19 mouse cellular contexts compared by ENCODE assay signal in genomic region chr13:70707158-70707854, GRCm38 (mm10).
"Had no signal": no experiment of that assay in that cellular context is flagged by ENCODE, and none has a peak within 500 bp of the region (broad histone marks: within the 10 kb centered on the region; RNA-seq: fewer than 3 reads in every experiment).

No protein-coding gene starts in this region.

- H3K36me3 ChIP-seq: limb, embryonic 12.5 days; limb, embryonic 15.5 days; neural tube, embryonic 13.5 days had no signal

- ATAC-seq: inflammation-experienced regulatory T-cells, adult 6 months; intestine, embryonic 16.5 days had no signal

- DNase-seq: kidney, adult 2 months; kidney, postnatal 25 days; left cerebral cortex, postnatal 4 days; lung, adult 2 months; lung, postnatal 14 days; lung, postnatal 4 days; midbrain, embryonic 14.5 days; retina, postnatal 1 day; right cerebral cortex, postnatal 25 days; thymus, adult 18-20 months; thymus, postnatal 14 days; thymus, postnatal 4 days had no signal

- H3K4me3 ChIP-seq: limb, embryonic 12.5 days; limb, embryonic 15.5 days; neural tube, embryonic 13.5 days had no signal

- H3K27me3 ChIP-seq: limb, embryonic 12.5 days; limb, embryonic 15.5 days; neural tube, embryonic 13.5 days had no signal

- H3K9me3 ChIP-seq: limb, embryonic 12.5 days; limb, embryonic 15.5 days; neural tube, embryonic 13.5 days had no signal

- H3K27ac ChIP-seq: kidney, postnatal 0 days; limb, embryonic 12.5 days; limb, embryonic 15.5 days; neural tube, embryonic 13.5 days had no signal

- H3K4me1 ChIP-seq: limb, embryonic 15.5 days had no signal

- H3K4me2 ChIP-seq: limb, embryonic 12.5 days; limb, embryonic 15.5 days; midbrain, embryonic 11.5 days; neural tube, embryonic 13.5 days had no signal

- H3K9ac ChIP-seq: limb, embryonic 12.5 days; limb, embryonic 15.5 days; neural tube, embryonic 13.5 days had no signal
